Mouse (Mus musculus) thymus, postnatal 36 days (tissue): ENCODE data around the gene Gm45015.
"Not testable (repeated sequence)": the region's sequence is repeated elsewhere in the genome, so short reads cannot be mapped to it uniquely, and the experiment has no call there.

ENCODE experiments used
- DNase-seq, 2 experiments: peaks; one replicate each; pipeline ENCODE4 v3.0.0; 2022; ENCODE audit warnings: mixed read lengths in 2 of 2

The Gm45015 gene

DNA sequence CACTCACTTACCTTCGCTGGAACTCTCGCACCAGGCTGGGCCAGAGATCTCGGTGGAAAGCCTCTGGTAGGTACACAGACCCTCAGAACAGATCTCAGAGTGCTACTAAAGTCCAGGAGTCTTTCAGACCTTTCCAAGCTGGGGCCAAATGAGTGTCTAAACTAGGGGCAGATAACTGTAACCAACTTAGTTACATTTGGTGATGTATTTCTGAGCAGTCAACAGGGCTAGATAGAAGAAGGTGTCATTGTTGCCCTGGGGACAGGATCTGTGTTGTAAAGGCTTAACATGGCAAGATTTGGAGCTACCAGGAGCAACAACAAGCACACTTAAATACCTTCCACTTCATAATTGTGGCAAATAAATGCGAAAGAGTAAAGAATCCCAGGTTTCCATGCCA is at the start of gene Gm45015:
TSS of gene Gm45015 (minus strand) at position 101 of the 400 bp plus-strand sequence.
- no peak for DNase-seq

DNA sequence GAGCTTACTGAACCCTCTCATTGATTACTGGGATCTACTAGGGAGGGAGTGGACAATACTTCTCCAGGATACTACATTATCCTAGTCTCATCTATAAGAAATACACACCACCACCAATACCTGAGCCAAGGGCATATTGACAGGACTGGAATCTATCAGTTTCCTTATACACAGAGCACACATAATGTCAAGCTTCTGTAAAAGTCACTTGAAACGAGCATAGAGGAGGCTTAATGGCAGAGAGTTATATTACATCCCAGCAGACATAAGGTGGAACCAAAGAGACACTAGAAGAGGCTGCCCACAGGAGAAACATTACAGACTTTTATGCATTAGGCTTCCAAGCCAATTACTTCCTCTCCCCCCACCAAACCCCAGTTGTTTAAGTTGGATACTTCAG is 48.3 kb upstream of the Gm45015 start:
- no peak for DNase-seq

DNA sequence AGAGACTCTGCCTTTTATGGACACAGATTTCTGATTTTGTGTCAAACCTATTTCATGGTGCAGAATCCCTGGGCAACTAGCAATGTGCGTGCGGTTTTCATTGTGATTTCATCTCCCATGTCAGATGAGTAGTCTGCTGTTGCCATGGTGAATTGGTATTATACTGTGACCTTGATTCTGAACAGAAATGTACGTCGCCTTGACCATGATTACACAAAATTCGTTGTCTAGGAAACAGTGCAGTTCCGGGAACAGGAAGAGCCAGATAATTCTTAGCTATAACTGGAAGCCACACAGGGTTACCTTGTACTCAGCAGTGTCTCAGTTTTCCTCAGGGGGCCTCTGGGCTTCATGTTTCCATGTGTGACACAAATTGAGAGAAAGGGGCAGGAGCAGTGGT is 47.8 kb upstream of the Gm45015 start:
- no peak for DNase-seq

DNA sequence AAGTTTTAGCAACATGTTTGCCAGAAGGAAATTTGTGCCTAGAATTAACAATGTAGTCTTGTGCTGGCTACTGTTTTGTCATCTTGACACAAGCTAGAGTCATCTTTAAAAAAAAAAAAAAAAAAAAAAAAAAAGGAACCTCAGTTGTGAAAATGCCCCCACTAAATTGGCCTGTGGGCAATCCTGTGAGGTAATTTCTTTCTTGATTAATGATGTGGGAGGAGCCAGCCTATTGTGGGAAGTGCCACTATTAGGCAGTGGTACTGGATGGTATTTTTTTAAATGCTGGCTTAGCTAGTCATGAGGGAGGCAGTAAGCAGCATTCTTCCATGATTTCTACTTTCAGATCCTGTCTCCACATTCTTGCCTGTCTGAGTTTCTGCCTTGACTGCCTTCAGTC is 26.7 kb upstream of the Gm45015 start:
- DNase-seq: no peak

DNA sequence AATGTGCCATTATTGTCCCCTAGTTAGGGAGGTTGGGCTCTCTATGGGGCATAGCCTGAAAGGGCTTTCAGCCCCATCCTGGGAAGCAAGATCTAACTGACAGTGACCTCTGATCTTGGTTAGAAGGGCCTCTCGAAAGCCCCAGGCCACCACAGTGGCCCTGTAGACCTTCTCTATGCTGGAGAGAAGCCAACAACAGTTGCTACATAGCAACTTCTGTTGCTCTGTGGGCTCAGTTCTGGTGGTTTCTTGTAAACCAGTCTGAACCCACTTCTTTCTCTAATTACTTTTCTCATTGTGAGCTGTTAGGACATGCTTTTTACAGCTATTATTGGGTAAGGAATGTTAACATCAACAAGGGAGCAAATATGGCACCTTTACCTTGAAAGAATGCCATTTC is 20.1 kb upstream of the Gm45015 start:
- no peak for DNase-seq

DNA sequence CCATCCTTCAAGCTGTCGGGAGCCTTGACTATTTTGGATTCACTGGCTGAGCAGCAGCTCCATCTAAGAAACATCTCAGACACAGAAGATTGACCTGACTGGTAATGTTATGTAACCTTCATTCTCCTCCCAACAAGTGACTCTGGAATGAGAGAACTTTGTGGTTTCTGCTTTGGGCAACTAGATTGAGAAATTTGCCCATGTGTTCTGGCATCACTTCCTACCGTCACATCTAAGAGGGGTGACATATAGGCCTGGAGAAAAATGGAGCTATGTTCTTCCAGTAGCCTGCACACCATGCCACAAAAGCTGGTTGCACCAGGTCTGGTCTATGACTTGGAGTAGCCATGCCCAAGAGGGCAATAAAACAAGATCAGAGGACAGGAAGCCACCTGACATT is 19.5 kb upstream of the Gm45015 start:
- DNase-seq: no peak

DNA sequence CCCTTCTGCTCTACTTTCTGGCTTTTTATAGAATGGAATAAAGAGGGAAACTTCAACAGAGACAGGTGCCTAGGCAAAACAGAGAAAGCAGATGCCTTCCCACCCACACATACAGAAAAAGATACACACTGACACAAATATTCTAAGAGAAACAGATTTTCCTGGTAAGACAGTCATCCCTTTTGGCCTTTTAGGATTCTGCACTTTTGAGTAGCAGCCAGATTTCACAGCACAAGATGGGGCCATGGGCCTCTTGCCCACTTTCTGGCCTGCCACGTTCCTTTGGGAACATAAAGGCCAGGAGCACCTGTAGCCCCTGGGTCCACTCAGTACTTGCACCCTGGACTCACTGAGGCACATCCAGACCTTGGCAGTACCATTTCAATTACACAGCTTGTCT is 7.7 kb upstream of the Gm45015 start:
- no peak for DNase-seq

DNA sequence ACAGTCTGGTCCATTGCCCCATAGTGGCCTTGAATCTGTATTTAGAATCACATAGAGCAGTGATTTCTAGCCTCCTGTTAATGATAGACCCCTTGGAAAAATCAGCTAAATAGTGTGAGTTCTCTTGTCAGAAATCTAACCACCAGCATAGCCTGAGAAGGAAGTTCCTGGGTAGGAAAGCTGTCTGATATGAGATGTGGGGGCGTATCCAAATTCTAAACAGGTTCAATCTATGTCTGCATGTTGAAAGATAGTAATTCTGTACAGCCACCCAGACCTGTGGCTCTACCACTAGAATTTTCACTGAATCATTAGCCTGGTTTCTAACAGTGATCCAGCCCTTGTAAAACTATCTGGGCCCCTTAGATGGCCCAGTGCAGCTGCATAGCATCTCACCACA is 7.2 kb upstream of the Gm45015 start:
- DNase-seq: no peak

DNA sequence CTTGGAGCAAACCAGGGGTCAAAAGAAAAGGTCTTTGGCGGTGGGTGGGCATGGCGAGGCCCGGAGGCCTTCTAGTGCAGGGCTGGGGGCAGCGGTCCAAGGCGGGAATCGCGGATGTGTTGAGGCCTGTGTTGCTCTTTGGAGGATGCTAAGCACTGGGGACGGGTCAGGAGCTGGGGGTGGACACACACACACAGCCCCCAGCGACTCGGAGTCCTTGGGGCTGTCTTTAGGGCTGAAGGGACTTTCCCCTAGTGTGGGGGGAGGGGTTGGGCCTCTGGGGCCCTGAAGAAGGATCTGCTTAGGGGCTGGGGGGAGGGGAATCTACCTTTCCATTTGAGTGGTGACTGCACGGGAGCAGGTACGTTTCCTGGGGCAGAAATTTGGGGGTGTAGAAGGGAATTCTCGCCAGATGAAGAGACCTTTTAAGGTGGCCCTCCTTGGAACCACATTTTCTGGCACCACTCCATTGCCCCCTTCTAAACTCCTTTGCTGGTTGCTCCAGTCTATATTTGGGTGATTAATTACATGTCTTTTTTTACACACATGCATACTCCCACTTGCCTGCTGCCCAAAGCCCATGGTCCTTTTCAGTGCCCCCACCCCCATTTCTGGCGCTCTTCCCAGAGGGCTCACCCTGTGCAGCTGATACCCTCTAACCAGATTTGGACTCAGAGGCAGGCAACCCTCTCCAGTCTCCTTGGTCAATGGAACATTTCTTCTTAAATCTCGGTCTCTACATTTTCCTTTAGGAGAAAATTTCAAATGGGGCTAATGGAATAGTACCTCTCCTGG is 6.5 kb upstream of the Gm45015 start:
- peak in 1 of 2 experiments; percentile 24 for DNase-seq

DNA sequence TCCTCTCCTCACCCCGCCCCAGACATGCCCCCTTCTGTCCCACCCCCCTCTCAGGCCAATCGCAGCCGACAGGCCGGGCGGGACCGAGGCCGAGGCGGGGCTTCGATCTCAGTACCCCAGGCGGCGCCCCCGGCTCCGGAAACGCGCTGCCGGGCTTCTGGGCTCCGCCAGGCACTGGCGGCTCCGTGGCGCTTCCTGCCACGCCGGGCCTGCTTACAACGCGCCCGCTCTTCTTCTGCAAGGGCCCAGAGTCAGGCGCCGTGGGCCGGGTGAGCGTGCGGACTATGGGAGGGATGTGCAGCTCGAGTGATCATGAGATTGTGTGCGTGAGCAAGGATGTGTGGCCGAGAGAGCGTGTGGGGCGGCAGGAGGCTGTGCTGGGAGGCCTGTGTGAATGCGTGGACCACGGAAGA is 5.8 kb upstream of the Gm45015 start, which contains the start of gene Zfp275:
TSS of gene Zfp275 (plus strand) at position 139 of the 413 bp plus-strand sequence.
- DNase-seq: peak; percentile 81 to 89

DNA sequence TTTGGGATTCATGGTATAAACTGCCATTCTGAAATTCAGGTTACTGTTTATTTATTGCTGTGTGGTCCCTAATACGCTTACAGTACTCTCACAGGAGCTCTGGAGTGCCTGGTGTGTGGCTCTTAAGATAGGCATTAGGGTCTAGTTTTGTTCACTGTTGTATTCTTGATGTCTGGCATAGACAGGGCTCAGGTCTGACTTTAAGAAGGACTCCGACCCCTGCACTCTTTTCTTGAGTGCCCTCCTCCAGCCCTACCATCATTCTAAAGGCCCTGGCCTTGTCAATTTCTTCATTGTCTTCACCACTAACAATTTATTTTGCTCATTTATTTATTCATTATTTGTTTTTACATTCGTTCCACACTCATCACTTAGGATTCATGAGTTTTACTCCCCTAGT is 5.4 kb upstream of the Gm45015 start:
- no peak for DNase-seq

DNA sequence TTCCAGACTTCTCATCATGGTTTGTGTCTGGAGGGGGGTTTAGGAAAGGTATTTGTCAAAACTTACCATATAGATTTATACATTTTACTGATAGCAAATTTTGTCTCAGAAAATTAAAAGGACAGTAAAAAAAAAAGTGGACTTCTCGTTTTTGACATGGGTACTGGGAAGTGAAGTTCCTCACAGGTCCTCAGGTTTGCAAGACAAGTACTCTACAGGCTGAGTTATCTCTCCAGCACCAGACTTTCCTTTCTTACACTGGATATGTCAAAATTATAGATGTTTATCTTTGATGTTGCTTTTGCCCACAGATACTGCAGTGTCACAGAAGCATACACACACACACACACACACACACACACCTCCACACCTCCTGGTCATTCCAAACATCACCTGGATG is 4.8 kb upstream of the Gm45015 start:
- DNase-seq: no peak

DNA sequence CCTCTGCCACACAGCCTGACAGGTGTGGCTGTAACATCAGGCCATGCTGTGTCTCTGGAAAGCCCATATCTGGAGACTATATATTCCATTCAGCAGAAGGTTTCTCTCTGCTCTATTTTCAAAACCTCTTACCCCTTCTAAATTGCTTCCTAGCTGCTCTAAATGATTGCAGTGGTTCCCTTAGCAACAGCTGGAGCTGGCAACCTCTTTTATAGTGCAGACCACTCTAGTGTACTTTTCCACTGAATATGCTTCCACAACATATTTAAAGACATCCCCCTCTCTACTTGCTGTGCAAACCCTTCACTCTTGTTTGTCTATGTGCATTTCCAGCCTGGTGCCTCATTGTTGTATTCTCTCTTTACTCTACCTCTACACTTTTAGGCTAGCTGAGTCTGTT is 3.1 kb downstream of the Gm45015 start:
- DNase-seq: no peak

DNA sequence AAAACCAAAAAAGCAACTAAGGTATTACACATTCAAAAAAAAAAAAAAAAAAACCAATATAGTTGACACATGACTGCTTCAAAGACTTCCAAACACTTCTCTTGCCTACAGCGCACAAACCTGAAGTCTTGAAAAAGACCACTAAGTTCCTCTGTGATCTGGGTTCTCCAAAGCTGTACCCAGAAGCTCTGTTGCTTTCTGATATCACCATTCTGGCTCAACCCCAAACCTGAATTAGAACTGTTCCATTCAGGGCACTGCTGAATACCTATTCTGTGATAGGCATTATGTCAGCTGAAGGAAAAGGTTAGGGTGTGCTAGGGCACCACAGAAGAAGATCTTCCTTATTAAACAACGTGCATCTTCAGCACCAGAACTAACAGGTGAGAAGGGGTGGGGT is 9.4 kb downstream of the Gm45015 start:
- no peak for DNase-seq

DNA sequence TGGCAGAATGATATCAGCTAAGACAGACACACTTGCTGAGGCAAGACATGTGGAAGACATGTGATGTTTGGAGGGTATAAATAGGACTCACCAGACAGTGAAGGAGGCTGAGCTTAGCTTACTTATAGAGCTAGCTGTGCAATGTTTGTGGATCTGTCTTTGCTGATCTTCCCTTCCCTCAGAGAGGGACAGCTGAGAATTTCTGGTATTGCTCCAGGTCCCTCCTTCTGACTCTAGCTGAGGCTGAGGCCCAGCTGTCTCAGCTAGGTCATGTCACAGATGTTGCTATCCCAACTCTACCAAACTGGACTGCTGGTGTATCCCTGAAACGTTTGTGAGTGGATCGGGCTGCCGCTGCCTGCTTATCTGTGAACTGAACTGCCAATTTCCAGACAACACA is 15.6 kb downstream of the Gm45015 start:
- DNase-seq: no peak

DNA sequence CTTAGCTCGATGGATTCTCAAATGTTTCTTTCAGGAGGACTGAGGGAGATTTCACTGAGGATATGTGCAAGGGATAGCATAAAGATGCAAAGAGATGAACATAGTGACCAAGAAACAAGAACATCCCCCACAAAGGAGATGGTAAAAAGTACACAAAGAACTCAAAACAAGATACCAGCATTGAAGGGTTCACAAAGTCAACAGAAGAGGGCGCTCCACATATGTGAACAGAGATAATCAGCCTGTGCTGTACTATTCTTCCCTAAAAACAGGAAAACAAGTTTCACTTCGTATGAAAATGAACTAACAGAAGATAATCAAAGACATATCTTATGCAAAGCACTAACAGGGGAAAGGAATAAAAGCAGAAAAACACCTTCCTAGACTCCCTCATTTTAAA is 24.1 kb downstream of the Gm45015 start:
- peak in 1 of 2 experiments; percentile 12 for DNase-seq

DNA sequence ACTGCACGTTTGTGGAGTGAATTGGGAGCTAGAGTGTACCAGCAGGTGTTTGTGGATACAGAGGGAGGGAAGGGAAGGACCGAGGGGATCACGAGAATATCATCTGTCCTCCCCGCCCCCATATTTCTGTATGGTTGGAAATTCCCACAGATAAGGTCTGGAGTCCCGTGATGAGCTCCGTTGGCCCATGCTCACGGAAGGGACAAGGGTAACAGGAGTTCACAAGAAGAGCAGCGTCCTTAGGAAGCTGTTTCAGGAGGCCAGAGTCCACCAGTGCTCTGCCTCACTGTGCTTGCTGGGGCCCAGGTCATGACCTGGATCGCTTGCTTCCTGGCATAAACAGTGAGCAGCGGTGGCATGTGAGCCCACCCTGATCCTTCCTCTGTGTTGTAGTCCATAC is 40.9 kb downstream of the Gm45015 start:
- DNase-seq: not testable (repeated sequence)

DNA sequence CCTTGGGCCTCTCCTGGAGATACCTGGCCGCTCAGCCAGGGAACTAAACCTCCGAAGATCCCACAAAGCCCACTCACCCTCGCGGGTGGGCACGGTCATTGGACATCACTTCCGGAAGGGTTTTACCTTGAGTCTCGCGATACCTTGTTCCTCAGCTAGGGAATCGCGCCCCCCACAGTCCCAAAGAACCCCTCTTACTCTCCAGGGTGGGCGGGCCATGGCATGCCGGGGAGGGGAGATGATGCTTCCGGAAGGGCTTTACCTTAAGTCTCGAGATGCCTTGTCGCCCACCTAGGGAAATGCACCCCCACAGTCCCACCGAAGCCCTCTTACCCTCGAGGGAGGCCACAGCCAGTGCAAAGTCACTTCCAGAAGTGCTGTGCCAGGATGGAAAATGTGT is 43.8 kb downstream of the Gm45015 start, which contains the start of the genes Xlr5a and Xlr5c:
TSS of gene Xlr5a (minus strand) at position 101 of the 400 bp plus-strand sequence.
TSS of gene Xlr5c (minus strand) at position 101 of the 400 bp plus-strand sequence.
- not testable (repeated sequence) for DNase-seq
